Mouse (Mus musculus) kidney, embryonic 15.5 days (tissue): ENCODE data around the gene Foxp1. TPM values are rescaled to one million over a fixed set of nuclear protein-coding genes. Genes with fewer than 3 reads are reported as not detected.

Experiments
- ATAC-seq: fragments of 200-750 bp; cut with Nextera tagmentation; replicated peaks from 2 replicates; pipeline ENCODE4 v1.8.0; 2017; ENCODE audit warnings: moderate TSS enrichment; ENCODE audit not compliant: low FRiP score
- H3K27ac ChIP-seq: fragments of 300-500 bp; sonication (generic); 2 replicates; pipeline ENCODE4 v1.5.1; 2015; ENCODE audit warnings: mild to moderate bottlenecking, inconsistent platforms
- H3K27me3 ChIP-seq: fragments of 300-500 bp; sonication (generic); 2 replicates; pipeline ENCODE4 v1.6.1; 2015; ENCODE audit warnings: inconsistent platforms
- H3K36me3 ChIP-seq: fragments of 300-500 bp; sonication (generic); 2 replicates; pipeline ENCODE4 v1.6.1; 2015; ENCODE audit warnings: inconsistent platforms
- H3K4me1 ChIP-seq: fragments of 300-500 bp; sonication (generic); 2 replicates; pipeline ENCODE4 v1.6.1; 2015; ENCODE audit warnings: inconsistent platforms
- H3K4me2 ChIP-seq: fragments of 300-500 bp; sonication (generic); 2 replicates; pipeline ENCODE4 v1.6.1; 2015; ENCODE audit warnings: moderate library complexity, mild to moderate bottlenecking, inconsistent platforms
- H3K4me3 ChIP-seq: fragments of 300-500 bp; sonication (generic); replicated peaks from 2 replicates; pipeline ENCODE4 v1.5.1; 2015; ENCODE audit warnings: mild to moderate bottlenecking, inconsistent platforms
- H3K9ac ChIP-seq: fragments of 300-500 bp; sonication (generic); 2 replicates; pipeline ENCODE4 v1.6.1; 2015; ENCODE audit warnings: mild to moderate bottlenecking, inconsistent platforms
- H3K9me3 ChIP-seq: fragments of 300-500 bp; sonication (generic); replicated peaks from 2 replicates; pipeline ENCODE4 v1.6.1; 2016; ENCODE audit warnings: inconsistent platforms
- WGBS: fragments of 180-500 bp; shearing (Covaris S2); methylation state at CpG from one replicate; pipeline ENCODE4 v1.1.7; 2015; ENCODE audit warnings: mixed read lengths; 5-methylcytosine and 5-hydroxymethylcytosine counted together
- polyA plus RNA-seq: library from polyadenylated mRNA; unstranded; fragments of >200 nt; fragmentation: Nextera tagmentation; extraction: Ambion mirVana; gene quantifications from 2 replicates; pipeline ENCODE4 v1.2.1, GENCODE M21; 2015

Gene Foxp1
- polyA plus RNA-seq, 1 experiment from 2014 or later = 50.2 TPM

- no peaks in the 10 kb centered on the region for H3K9me3 ChIP-seq
- no peak for ATAC-seq
- no peak overlapping the region for H3K4me2 ChIP-seq
- H3K4me1 ChIP-seq = 0 out of 2 replicates have a peak, but pooled peaks cover 4% of the 10 kb centered on the region
- H3K9ac ChIP-seq = no peak overlapping the region
- no peaks in the 10 kb centered on the region for H3K27me3 ChIP-seq
- no peaks in the 10 kb centered on the region for H3K36me3 ChIP-seq
- 58% methylated on average over 10 of the region's 10 CpGs for WGBS
- H3K4me3 ChIP-seq = no peak overlapping the region
- no peak overlapping the region for H3K27ac ChIP-seq
Observed at GRCm38 (mm10) chr6:99142900-99143755, 379.4 kb downstream of the Foxp1 start.

GRCm38 (mm10) chr6:99138041-99138440, 384.5 kb downstream of the Foxp1 start:
- no peak for ATAC-seq
- no peaks in the 10 kb centered on the region for H3K36me3 ChIP-seq
- 60% methylated on average over 11 of the region's 11 CpGs for WGBS
- H3K9me3 ChIP-seq = no peaks in the 10 kb centered on the region
- no peaks in the 10 kb centered on the region for H3K27me3 ChIP-seq
- no peak overlapping the region for H3K27ac ChIP-seq
- H3K4me2 ChIP-seq = no peak overlapping the region
- H3K4me1 ChIP-seq = peaks cover 18% of the 10 kb centered on the region
- H3K9ac ChIP-seq = no peak overlapping the region
- H3K4me3 ChIP-seq = no peak overlapping the region

- H3K9ac ChIP-seq = no peak overlapping the region
- ATAC-seq = no peak
- WGBS = 80% methylated on average over 11 of the region's 11 CpGs
- no peak overlapping the region for H3K4me3 ChIP-seq
- no peaks in the 10 kb centered on the region for H3K36me3 ChIP-seq
- no peak overlapping the region for H3K4me2 ChIP-seq
- H3K9me3 ChIP-seq = no peaks in the 10 kb centered on the region
- peaks cover 18% of the 10 kb centered on the region for H3K4me1 ChIP-seq
- H3K27ac ChIP-seq = no peak overlapping the region
- no peaks in the 10 kb centered on the region for H3K27me3 ChIP-seq
Observed at GRCm38 (mm10) chr6:99137071-99137470, 385.4 kb downstream of the Foxp1 start.

GRCm38 (mm10) chr6:99135938-99136729, 386.4 kb downstream of the Foxp1 start:
- peaks cover 23% of the 10 kb centered on the region for H3K4me1 ChIP-seq

GRCm38 (mm10) chr6:99131815-99132214, 390.7 kb downstream of the Foxp1 start:
- H3K36me3 ChIP-seq = no peaks in the 10 kb centered on the region
- no peak for ATAC-seq
- no peak overlapping the region for H3K27ac ChIP-seq
- no peak overlapping the region for H3K4me3 ChIP-seq
- H3K27me3 ChIP-seq = no peaks in the 10 kb centered on the region
- no peak overlapping the region for H3K9ac ChIP-seq
- no peak overlapping the region for H3K4me2 ChIP-seq
- H3K4me1 ChIP-seq = peaks cover 28% of the 10 kb centered on the region
- 56% methylated on average over 4 of the region's 4 CpGs for WGBS
- H3K9me3 ChIP-seq = no peaks in the 10 kb centered on the region

More at GRCm38 (mm10) chr6:99135938-99136729, 386.4 kb downstream of the Foxp1 start:
- ATAC-seq = no peak
- WGBS = 17% methylated on average over 11 of the region's 11 CpGs
- Histone ChIP-seq H3K27ac (0 out of 2 replicates have a peak overlapping the region, but pooled peaks have one; percentile 13), H3K36me3 (no peaks in the 10 kb centered on the region), H3K27me3 (no peaks in the 10 kb centered on the region), H3K9me3 (no peaks in the 10 kb centered on the region), H3K4me3 (no peak overlapping the region), H3K4me2 (no peak overlapping the region), H3K9ac (no peak overlapping the region)

GRCm38 (mm10) chr6:99130758-99131410, 391.6 kb downstream of the Foxp1 start:
- H3K9ac ChIP-seq = no peak overlapping the region
- no peaks in the 10 kb centered on the region for H3K27me3 ChIP-seq
- H3K4me1 ChIP-seq = peaks cover 22% of the 10 kb centered on the region
- WGBS = 67% methylated on average over 10 of the region's 10 CpGs
- no peak overlapping the region for H3K4me2 ChIP-seq
- H3K36me3 ChIP-seq = no peaks in the 10 kb centered on the region
- no peaks in the 10 kb centered on the region for H3K9me3 ChIP-seq
- ATAC-seq = peak; percentile 33; the same call in 1 of the 2 replicates
- no peak overlapping the region for H3K4me3 ChIP-seq
- no peak overlapping the region for H3K27ac ChIP-seq

- 84% methylated on average over 9 of the region's 9 CpGs for WGBS
- no peak overlapping the region for H3K4me2 ChIP-seq
- peaks cover 11% of the 10 kb centered on the region for H3K4me1 ChIP-seq
- H3K9ac ChIP-seq = no peak overlapping the region
- H3K36me3 ChIP-seq = no peaks in the 10 kb centered on the region; the same call in 1 of the 2 replicates
- H3K9me3 ChIP-seq = no peaks in the 10 kb centered on the region
- ATAC-seq = no peak
- no peak overlapping the region for H3K4me3 ChIP-seq
- no peak overlapping the region for H3K27ac ChIP-seq
- H3K27me3 ChIP-seq = no peaks in the 10 kb centered on the region
Observed at GRCm38 (mm10) chr6:99126717-99127116, 395.8 kb downstream of the Foxp1 start.

GRCm38 (mm10) chr6:99120776-99121766, 401.4 kb downstream of the Foxp1 start:
- Histone ChIP-seq H3K27ac (no peak overlapping the region), H3K4me3 (no peak overlapping the region), H3K4me2 (no peak overlapping the region), H3K9ac (no peak overlapping the region), H3K36me3 (no peaks in the 10 kb centered on the region; the same call in 1 of the 2 replicates), H3K27me3 (no peaks in the 10 kb centered on the region), H3K9me3 (no peaks in the 10 kb centered on the region), H3K4me1 (no peaks in the 10 kb centered on the region)
- no peak for ATAC-seq
- 88% methylated on average over 8 of the region's 8 CpGs for WGBS

- no peaks in the 10 kb centered on the region for H3K4me1 ChIP-seq
- no peak overlapping the region for H3K4me2 ChIP-seq
- WGBS = 64% methylated on average over 4 of the region's 4 CpGs
- H3K36me3 ChIP-seq = no peaks in the 10 kb centered on the region
- H3K4me3 ChIP-seq = no peak overlapping the region
- no peaks in the 10 kb centered on the region for H3K9me3 ChIP-seq
- ATAC-seq = no peak
- no peak overlapping the region for H3K9ac ChIP-seq
- H3K27ac ChIP-seq = no peak overlapping the region
- H3K27me3 ChIP-seq = no peaks in the 10 kb centered on the region
Observed at GRCm38 (mm10) chr6:99118534-99118933, 404.0 kb downstream of the Foxp1 start.

GRCm38 (mm10) chr6:99117411-99117810, 405.1 kb downstream of the Foxp1 start:
- no peak overlapping the region for H3K4me3 ChIP-seq
- no peak overlapping the region for H3K27ac ChIP-seq
- H3K36me3 ChIP-seq = no peaks in the 10 kb centered on the region
- no peaks in the 10 kb centered on the region for H3K4me1 ChIP-seq
- H3K27me3 ChIP-seq = no peaks in the 10 kb centered on the region
- no peak overlapping the region for H3K4me2 ChIP-seq
- ATAC-seq = no peak
- 73% methylated on average over 1 of the region's 1 CpGs for WGBS
- no peaks in the 10 kb centered on the region for H3K9me3 ChIP-seq
- no peak overlapping the region for H3K9ac ChIP-seq

- Histone ChIP-seq H3K4me1 (peaks cover 5% of the 10 kb centered on the region; the same call in 1 of the 2 replicates), H3K36me3 (no peaks in the 10 kb centered on the region), H3K27me3 (no peaks in the 10 kb centered on the region), H3K4me2 (no peak overlapping the region), H3K4me3 (no peak overlapping the region), H3K9me3 (no peaks in the 10 kb centered on the region), H3K27ac (no peak overlapping the region), H3K9ac (no peak overlapping the region)
- WGBS = 68% methylated on average over 4 of the region's 4 CpGs
- no peak for ATAC-seq
Observed at GRCm38 (mm10) chr6:99111856-99112255, 410.7 kb downstream of the Foxp1 start.
